Mouse (Mus musculus): ENCODE data around the gene A230050P20Rik. TPM values are rescaled to one million over a fixed set of nuclear protein-coding genes. Genes with fewer than 3 reads are reported as not detected.
"Not testable (repeated sequence)": the region's sequence is repeated elsewhere in the genome, so short reads cannot be mapped to it uniquely, and the experiment has no call there.

Gene A230050P20Rik
- 1.1 and 1.2 TPM in 2 replicates for polyA plus RNA-seq (2015; fragmentation: Nextera tagmentation; extraction: Ambion mirVana)

DNA sequence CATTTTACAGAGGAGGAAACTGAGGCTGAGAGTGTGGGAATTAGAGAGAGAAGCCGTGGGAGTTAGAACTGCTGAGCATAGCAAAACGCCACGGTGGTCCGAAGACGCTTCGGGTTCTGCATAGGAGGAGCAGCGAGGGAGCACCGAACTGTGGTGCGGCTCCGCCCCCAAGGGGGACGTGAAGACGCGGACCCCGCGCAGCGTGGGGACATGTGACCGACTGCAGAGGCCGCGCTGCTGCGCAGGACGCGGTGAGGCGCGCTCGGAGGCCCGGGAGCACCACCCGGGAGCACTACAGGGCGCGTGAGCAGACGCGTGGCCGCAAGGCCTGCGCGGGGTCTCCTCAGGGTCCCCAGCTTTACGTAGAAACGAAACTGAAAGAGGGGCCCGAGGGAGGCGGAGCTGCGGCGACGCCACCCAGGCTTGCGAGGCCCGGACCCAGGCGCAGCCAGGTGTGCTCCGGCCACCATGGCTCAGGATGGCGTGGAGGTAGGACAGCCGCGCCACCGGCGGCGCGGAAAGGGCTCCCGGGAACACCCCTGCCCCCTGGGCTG is at the start of gene A230050P20Rik:
Gene A230050P20Rik (plus strand): TSS at position 195 of the 554 bp plus-strand sequence.
- H3K4me3 ChIP-seq = peak within 1 kb of the TSS; percentile 24
- H3K27ac ChIP-seq = no peak within 1 kb of the TSS
- no peaks in the 10 kb centered on the region for H3K4me1 ChIP-seq
- WGBS = 12% methylated on average over 49 of the region's 53 CpGs
- no peak within 1 kb of the TSS for H3K9ac ChIP-seq
- peaks cover 59% of the 10 kb centered on the region for H3K27me3 ChIP-seq
- H3K9me3 ChIP-seq (replicated peaks) = no peaks in the 10 kb centered on the region
- H3K4me2 ChIP-seq = peak within 1 kb of the TSS; percentile 45
- H3K36me3 ChIP-seq (ENCODE audit: poor library complexity, severe bottlenecking) = no peaks in the 10 kb centered on the region
- no peak for ATAC-seq

DNA sequence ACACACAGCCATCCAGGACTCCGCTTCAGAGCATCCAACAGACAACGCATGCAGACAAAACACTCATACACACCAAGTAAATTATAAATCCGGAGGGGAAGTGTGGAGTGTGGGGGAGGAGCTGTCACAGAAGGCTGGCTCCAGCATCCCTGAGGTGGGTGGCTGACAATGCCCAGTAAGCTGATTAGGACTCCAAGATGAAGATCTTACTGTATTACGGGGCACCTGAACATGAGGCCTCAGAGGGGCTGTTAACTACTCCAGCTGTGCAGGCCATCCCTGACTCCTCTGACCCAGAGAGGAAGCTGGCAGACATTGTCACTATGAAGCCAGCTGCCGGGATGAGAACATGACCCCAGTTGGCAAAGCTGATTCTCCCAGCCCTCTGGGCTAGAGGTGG is 48.4 kb upstream of the A230050P20Rik start:
- ATAC-seq = no peak

DNA sequence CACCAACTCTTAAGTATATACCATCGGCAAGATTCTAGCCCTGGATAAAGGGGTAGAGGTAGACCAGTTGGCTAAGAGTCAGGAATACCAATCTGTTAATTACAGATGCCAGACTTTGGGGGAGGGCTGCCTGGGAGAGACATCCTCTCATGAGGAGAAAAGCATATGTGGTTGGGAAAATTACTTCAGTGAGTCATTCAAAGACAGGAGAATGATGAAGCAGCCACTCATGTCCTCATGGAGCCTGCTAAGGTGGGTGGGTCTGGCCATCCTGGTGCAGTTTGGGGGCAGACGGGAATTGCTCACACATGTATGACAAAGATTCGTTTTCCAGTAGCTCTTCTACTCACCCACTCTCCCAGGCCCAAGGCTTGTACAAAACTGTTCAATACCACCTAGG is 45.6 kb upstream of the A230050P20Rik start:
- H3K4me2 ChIP-seq = no peak overlapping the region
- no peaks in the 10 kb centered on the region for H3K36me3 ChIP-seq (ENCODE audit: poor library complexity, severe bottlenecking)
- 83% methylated on average over 3 of the region's 3 CpGs for WGBS
- 0 out of 2 replicates have a peak, but pooled peaks cover 3% of the 10 kb centered on the region for H3K27me3 ChIP-seq
- no peak overlapping the region for H3K27ac ChIP-seq
- no peaks in the 10 kb centered on the region; the same call in 1 of the 2 replicates for H3K9me3 ChIP-seq (replicated peaks)
- H3K4me1 ChIP-seq = no peaks in the 10 kb centered on the region
- H3K9ac ChIP-seq = no peak overlapping the region
- ATAC-seq = no peak
- no peak overlapping the region for H3K4me3 ChIP-seq

More for the DNA sequence above, 48.4 kb upstream of the A230050P20Rik start:
- Histone ChIP-seq H3K4me3 (no peak overlapping the region), H3K36me3 (ENCODE audit: poor library complexity, severe bottlenecking) (no peaks in the 10 kb centered on the region), H3K4me2 (no peak overlapping the region), H3K27me3 (peaks cover 17% of the 10 kb centered on the region; the same call in 1 of the 2 replicates), H3K27ac (no peak overlapping the region), H3K4me1 (peaks cover 2% of the 10 kb centered on the region), H3K9ac (no peak overlapping the region), H3K9me3 (replicated peaks) (no peaks in the 10 kb centered on the region)
- WGBS = 78% methylated on average over 5 of the region's 5 CpGs

DNA sequence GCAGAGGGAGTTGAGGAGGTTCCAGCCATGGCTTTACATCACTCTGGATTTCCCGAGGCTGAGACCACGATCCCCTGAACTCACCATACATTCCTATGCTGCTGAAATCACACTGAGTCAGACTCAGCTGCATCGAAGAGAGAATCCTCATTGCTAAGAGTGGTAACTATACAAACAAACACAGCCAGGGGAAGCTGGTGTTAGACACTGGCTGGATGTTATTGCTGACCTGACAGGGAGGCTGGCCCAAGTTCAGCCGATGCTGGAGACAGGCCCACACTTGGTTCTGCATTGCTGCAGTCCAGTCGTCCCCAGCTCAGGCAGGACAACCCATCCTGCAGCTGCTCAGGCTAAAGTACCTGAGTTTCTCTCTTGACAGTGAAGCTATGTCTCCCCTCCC is 42.7 kb upstream of the A230050P20Rik start:
- no peak overlapping the region for H3K4me2 ChIP-seq
- ATAC-seq = no peak
- 82% methylated on average over 5 of the region's 5 CpGs for WGBS
- no peaks in the 10 kb centered on the region; the same call in 1 of the 2 replicates for H3K27me3 ChIP-seq
- no peak overlapping the region for H3K9ac ChIP-seq
- H3K4me3 ChIP-seq = no peak overlapping the region
- H3K36me3 ChIP-seq (ENCODE audit: poor library complexity, severe bottlenecking) = no peaks in the 10 kb centered on the region
- H3K4me1 ChIP-seq = peaks cover 4% of the 10 kb centered on the region
- H3K9me3 ChIP-seq (replicated peaks) = no peaks in the 10 kb centered on the region; the same call in 1 of the 2 replicates
- H3K27ac ChIP-seq = no peak overlapping the region

DNA sequence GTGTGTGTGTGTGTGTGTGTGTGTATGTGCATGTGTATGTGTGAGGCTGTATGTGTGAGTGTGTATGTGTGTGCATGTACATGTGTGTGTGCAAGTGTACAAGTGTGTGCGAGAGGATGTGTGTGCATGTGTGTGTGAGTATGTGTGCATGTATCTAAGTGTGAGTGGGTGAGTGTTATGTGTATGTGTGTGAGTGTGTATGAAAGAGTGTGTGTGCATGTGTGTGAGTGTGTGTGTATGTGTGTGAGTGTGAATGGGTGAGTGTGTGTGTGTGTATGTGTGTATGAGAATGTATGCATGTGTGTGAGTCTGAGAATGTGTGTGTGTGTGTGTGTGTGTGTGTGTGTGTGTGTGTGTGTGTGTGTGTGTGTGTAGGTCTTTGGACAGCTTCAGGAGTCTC is 40.3 kb upstream of the A230050P20Rik start:
- Histone ChIP-seq H3K4me1 (peaks cover 5% of the 10 kb centered on the region), H3K27me3 (no peaks in the 10 kb centered on the region; the same call in 1 of the 2 replicates), H3K9ac (no peak overlapping the region), H3K36me3 (ENCODE audit: poor library complexity, severe bottlenecking) (no peaks in the 10 kb centered on the region), H3K27ac (no peak overlapping the region), H3K9me3 (replicated peaks) (no peaks in the 10 kb centered on the region; the same call in 1 of the 2 replicates), H3K4me2 (no peak overlapping the region), H3K4me3 (no peak overlapping the region)
- ATAC-seq = no peak
- WGBS = 94% methylated on average over 1 of the region's 1 CpGs

DNA sequence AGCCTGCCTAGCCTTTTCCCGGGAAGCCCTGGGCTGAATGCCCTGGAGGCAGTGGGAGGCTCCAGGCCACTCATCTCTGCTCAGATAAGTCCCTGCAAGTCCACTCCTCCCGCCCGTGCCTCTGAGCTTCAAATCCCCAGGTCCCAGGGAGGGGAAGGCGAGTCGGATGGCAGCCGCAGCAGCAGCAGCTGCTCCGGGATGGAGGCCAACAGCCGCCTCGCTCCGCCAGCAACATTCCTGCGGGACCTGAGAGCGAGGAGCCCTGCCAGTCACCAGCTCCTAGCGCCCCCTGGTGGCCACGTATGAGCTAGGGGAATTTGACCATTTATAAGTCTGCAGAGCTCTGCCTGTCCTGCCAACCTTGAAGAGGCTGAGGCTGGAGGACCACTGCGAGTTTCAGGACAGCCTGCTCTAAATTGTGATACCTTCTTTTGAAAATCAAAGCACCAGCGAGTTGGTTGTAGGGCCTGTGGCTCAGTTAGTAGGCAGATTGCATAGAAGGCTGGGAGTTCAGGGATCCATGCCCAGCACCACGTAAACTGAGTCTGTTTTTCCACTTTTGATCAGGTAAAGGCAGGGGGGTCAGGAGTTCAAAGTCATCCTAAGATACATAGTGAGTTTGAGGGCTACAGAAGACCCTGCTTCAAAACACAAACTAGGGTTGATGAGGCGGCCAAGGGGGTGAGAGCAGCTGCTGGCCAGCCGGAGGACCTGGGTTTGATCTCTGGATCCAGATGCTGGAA is 37.4 kb upstream of the A230050P20Rik start:
- Histone ChIP-seq H3K9ac (peak overlapping the region; percentile 52; the same call in 1 of the 2 replicates), H3K27ac (no peak overlapping the region), H3K27me3 (peaks cover 3% of the 10 kb centered on the region; the same call in 1 of the 2 replicates), H3K4me3 (no peak overlapping the region), H3K4me1 (peaks cover 5% of the 10 kb centered on the region), H3K36me3 (ENCODE audit: poor library complexity, severe bottlenecking) (no peaks in the 10 kb centered on the region), H3K9me3 (replicated peaks) (no peaks in the 10 kb centered on the region; the same call in 1 of the 2 replicates), H3K4me2 (peak overlapping the region; percentile 38)
- 16% methylated on average over 19 of the region's 19 CpGs for WGBS
- peak; percentile 89 for ATAC-seq

DNA sequence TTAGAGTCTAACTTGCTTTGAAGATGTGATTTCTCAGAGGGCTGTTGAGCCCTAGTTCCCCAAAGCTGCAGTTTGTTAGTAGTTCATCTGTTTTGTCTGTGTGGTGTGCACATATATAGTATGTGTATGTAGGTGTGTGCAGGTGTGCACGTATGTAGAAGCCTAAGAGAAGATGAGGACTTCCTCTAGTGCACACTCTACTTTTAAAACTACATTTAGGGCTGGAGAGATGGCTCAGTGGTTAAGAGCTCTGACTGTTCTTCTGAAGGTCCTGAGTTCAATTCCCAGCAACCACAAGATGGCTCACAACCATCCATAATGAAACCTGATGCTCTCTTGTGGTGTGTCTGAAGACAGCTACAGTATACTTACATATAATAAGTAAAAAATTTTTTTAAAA is 33.6 kb upstream of the A230050P20Rik start:
- H3K4me3 ChIP-seq = no peak overlapping the region
- H3K36me3 ChIP-seq (ENCODE audit: poor library complexity, severe bottlenecking) = no peaks in the 10 kb centered on the region
- peaks cover 5% of the 10 kb centered on the region for H3K4me1 ChIP-seq
- H3K9ac ChIP-seq = no peak overlapping the region
- 77% methylated on average over 1 of the region's 1 CpGs for WGBS
- no peak overlapping the region for H3K4me2 ChIP-seq
- no peak for ATAC-seq
- H3K27me3 ChIP-seq = peaks cover 3% of the 10 kb centered on the region; the same call in 1 of the 2 replicates
- no peak overlapping the region for H3K27ac ChIP-seq
- no peaks in the 10 kb centered on the region for H3K9me3 ChIP-seq (replicated peaks)

DNA sequence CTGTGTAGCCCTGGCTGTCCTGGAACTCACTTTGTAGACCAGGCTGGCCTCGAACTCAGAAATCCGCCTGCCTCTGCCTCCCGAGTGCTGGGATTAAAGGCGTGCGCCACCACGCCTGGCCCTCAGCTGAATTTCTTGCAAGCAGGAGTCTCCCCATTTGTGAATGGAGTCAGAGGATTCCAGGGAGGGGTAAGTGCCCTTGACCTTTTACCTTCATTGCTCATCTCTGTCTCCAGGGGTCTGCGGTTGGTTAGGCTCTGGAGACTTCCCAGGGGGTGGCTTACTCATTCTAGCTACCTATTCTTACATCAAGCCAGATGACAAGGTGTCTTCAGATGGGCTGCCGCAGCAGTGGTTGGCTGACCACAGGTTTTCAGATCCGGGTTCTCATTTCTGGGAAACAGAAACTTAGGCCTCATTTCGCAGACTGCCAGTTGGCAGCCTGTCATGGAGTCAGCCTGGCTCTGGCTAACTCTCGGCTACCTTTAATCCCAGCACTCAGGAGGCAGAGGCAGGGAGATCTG is 32.9 kb upstream of the A230050P20Rik start:
- not testable (repeated sequence) for H3K36me3 ChIP-seq (ENCODE audit: poor library complexity, severe bottlenecking); H3K4me1 ChIP-seq; H3K27me3 ChIP-seq; H3K4me2 ChIP-seq; H3K9me3 ChIP-seq (replicated peaks); H3K27ac ChIP-seq; H3K9ac ChIP-seq; H3K4me3 ChIP-seq; ATAC-seq
- WGBS = 90% methylated on average over 11 of the region's 11 CpGs

DNA sequence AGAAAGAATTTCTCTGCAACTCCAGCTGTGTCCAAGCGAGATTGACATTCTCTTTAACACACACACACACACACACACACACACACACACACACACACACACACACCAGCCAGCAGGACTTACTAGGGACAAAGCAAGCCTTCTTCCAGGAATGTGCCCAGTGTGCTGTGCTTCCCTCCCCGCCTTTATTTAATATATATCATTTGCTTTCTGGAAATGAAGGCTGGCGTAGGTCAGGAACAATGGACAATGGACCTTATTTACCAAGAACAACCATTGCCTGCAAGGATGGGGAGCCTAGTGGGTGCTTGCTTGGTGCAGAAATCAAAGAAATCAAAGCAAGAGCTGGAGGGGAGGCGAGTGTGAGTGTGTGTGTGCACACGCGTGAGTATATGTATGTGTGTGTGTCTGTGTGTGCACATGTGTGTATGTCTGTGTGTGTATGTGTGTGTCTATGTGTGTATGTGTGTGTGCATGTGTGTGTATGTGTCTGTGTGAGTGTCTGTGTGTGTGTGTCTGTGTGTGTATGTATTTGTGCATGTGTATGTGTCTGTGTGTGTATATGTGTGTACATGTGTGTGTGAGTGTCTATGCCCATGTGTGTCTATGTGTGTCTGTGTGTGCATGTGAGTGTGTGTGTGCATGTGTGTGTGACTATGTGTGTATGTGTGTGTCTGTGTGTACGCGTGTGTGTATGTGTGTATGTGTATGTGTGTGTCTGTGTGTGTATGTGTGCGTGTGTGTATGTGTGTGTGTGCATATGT is 31.1 kb upstream of the A230050P20Rik start:
- Histone ChIP-seq H3K27me3 (0 out of 2 replicates have a peak, but pooled peaks cover 7% of the 10 kb centered on the region), H3K4me1 (no peaks in the 10 kb centered on the region), H3K9me3 (replicated peaks) (no peaks in the 10 kb centered on the region), H3K4me3 (no peak overlapping the region), H3K27ac (no peak overlapping the region), H3K4me2 (no peak overlapping the region), H3K36me3 (ENCODE audit: poor library complexity, severe bottlenecking) (no peaks in the 10 kb centered on the region), H3K9ac (no peak overlapping the region)
- ATAC-seq = no peak
- 80% methylated on average over 9 of the region's 9 CpGs for WGBS

DNA sequence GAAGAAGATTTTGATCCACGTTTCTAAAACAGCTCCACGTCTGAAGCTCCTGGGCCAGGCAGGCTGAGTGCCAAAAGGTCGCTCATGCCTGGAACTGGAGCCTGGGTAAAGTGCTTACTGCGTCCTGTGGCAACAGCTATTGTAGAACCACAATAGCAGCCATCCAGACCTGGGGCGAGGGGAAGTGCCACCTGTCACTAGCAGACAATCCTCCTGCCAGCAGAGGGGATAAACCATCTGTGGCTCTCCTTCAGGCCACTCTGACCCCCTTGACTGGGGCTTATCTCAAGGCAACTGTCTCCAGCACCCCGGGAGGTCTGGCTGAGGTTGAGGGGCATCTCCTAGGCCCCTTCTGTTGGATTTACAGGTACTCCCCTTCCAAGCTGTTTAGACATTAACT is 29.5 kb upstream of the A230050P20Rik start:
- H3K9ac ChIP-seq = no peak overlapping the region
- no peak overlapping the region for H3K4me3 ChIP-seq
- 59% methylated on average over 6 of the region's 6 CpGs for WGBS
- no peak for ATAC-seq
- H3K36me3 ChIP-seq (ENCODE audit: poor library complexity, severe bottlenecking) = no peaks in the 10 kb centered on the region
- H3K4me1 ChIP-seq = no peaks in the 10 kb centered on the region
- no peak overlapping the region for H3K27ac ChIP-seq
- H3K9me3 ChIP-seq (replicated peaks) = no peaks in the 10 kb centered on the region
- 0 out of 2 replicates have a peak, but pooled peaks cover 6% of the 10 kb centered on the region for H3K27me3 ChIP-seq
- no peak overlapping the region for H3K4me2 ChIP-seq

DNA sequence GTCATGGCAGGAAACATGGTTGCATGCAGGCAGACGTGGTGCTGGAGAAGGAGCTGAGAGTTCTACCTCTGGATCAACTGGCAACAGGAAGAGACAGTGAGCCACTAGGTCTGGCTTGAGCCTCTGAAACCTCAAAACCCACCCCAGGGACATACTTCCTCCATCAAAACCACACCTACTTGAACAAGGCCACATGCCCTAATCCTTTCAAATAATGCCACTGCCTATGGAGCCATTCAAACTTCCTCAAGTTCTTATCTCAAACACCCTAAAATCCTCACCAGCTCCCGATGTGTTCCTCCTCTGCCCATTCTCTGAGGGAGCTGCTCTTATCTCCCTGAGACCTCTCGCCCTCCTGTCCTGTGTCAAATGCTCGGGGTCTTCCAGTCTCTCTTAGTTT is 26.2 kb upstream of the A230050P20Rik start:
- 69% methylated on average over 4 of the region's 4 CpGs for WGBS
- ATAC-seq = no peak
- Histone ChIP-seq H3K27ac (no peak overlapping the region), H3K9ac (no peak overlapping the region), H3K4me1 (no peaks in the 10 kb centered on the region), H3K9me3 (replicated peaks) (no peaks in the 10 kb centered on the region), H3K27me3 (0 out of 2 replicates have a peak, but pooled peaks cover 4% of the 10 kb centered on the region), H3K4me2 (no peak overlapping the region), H3K4me3 (no peak overlapping the region), H3K36me3 (ENCODE audit: poor library complexity, severe bottlenecking) (no peaks in the 10 kb centered on the region)

DNA sequence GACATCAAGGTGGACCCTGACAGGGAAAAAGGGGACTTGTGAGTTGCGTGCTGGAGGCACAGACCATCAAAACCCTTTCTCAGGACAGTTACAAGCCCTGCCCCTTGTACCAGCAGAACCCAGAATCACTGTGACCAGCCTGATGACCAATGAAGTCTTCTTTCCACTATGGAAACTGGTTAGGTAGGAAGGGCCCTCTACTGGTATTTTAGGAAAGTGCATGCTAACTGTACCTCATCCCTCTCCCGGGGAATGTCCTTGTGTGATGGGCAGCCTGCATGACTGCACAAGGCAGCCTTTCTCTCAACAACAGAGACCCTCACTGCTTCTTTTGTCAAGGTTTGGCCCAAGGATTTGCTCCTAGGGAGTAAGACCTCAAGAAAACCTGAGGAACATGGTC is 25.8 kb upstream of the A230050P20Rik start:
- no peak for ATAC-seq
- WGBS = 25% methylated on average over 2 of the region's 2 CpGs
- Histone ChIP-seq H3K4me3 (no peak overlapping the region), H3K27me3 (0 out of 2 replicates have a peak, but pooled peaks cover 4% of the 10 kb centered on the region), H3K4me2 (no peak overlapping the region), H3K4me1 (no peaks in the 10 kb centered on the region), H3K9me3 (replicated peaks) (no peaks in the 10 kb centered on the region), H3K36me3 (ENCODE audit: poor library complexity, severe bottlenecking) (no peaks in the 10 kb centered on the region), H3K9ac (no peak overlapping the region), H3K27ac (no peak overlapping the region)

Data from forebrain, embryonic 13.5 days (tissue).